Mouse (Mus musculus): ENCODE data around the gene Rab3a.

Gene Rab3a

GRCm38 (mm10) chr8:70797081-70798070 is 42.9 kb downstream of the Rab3a start:
- intact Hi-C loops (cut with DNase I) = no loop called here

- intact Hi-C loops (cut with DNase I) = no loop called here
Observed at GRCm38 (mm10) chr8:70798281-70798680, 43.8 kb downstream of the Rab3a start.

GRCm38 (mm10) chr8:70800648-70801047 is 46.2 kb downstream of the Rab3a start:
- intact Hi-C loops (cut with DNase I) = no loop called here

GRCm38 (mm10) chr8:70801156-70801555 is 46.7 kb downstream of the Rab3a start:
- intact Hi-C loops (cut with DNase I) = no loop called here

GRCm38 (mm10) chr8:70801830-70802229 is 47.4 kb downstream of the Rab3a start:
- intact Hi-C loops (cut with DNase I) = no loop called here

GRCm38 (mm10) chr8:70802786-70803510 is 48.5 kb downstream of the Rab3a start:
- intact Hi-C loops (cut with DNase I) = no loop called here

- intact Hi-C loops (cut with DNase I) = no loop called here
Observed at GRCm38 (mm10) chr8:70803761-70804480, 49.4 kb downstream of the Rab3a start.

GRCm38 (mm10) chr8:70804481-70805206 is 50.2 kb downstream of the Rab3a start, which contains the start of gene Mast3:
Gene Mast3 (minus strand): TSS chr8:70805054.
- intact Hi-C loops (cut with DNase I) = no loop called here

- intact Hi-C loops (cut with DNase I) = no loop called here
Observed at GRCm38 (mm10) chr8:70806541-70806940, 52.1 kb downstream of the Rab3a start.

GRCm38 (mm10) chr8:70807304-70807703 is 52.8 kb downstream of the Rab3a start:
- intact Hi-C loops (cut with DNase I) = no loop called here

GRCm38 (mm10) chr8:70808239-70808638 is 53.8 kb downstream of the Rab3a start, which contains the start of gene Il12rb1:
Gene Il12rb1 (plus strand): TSS chr8:70808449.
- intact Hi-C loops (cut with DNase I) = no loop called here

Small RNAs within 50 kb of the gene (microRNA-seq; reads per million reads assigned to microRNA genes)
- gene Mir7240 = 1.1 to 1.8 reads per million in 2 experiments

Measured in adrenal gland (tissue).